Mouse (Mus musculus) fibroblast of lung, adult 2 months (primary cell): Measurements from ENCODE around the gene Gnb1.
"Not testable (repeated sequence)": the region's sequence is repeated elsewhere in the genome, so short reads cannot be mapped to it uniquely, and the experiment has no call there.

Experiments
- DNase-seq: peaks from one replicate; pipeline ENCODE4 v3.0.0-alpha.2; 2011; ENCODE audit warnings: low read depth

The Gnb1 gene

DNA sequence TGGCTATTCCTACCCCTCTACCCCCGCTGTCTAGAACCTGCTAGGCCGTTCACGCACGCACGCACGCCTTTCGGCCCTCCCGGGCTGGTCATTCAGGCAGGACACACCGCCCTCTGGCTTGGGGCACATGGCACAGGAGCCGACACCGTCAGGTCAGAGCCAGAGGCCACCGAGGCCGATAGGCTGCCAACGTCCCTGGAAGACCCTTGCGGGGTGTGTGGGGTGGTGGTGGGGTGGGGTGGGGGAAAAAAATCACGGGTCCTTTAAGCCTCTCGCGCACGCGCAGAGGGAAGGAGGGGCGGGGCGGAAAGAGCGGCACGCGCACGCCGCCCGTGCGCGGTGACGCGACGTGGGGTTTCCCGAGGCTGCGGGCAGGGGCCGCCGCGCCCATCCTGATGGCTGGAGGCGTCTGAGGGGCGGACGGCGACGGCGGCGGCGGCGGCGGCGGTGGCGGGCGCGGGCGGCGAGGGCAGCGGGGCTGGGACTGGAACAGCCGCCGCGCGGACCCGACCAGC, at the start of gene Gnb1:
TSS of gene Gnb1 (plus strand) at position 372 of the 515 bp plus-strand sequence.
- DNase-seq: peak; percentile 54

DNA sequence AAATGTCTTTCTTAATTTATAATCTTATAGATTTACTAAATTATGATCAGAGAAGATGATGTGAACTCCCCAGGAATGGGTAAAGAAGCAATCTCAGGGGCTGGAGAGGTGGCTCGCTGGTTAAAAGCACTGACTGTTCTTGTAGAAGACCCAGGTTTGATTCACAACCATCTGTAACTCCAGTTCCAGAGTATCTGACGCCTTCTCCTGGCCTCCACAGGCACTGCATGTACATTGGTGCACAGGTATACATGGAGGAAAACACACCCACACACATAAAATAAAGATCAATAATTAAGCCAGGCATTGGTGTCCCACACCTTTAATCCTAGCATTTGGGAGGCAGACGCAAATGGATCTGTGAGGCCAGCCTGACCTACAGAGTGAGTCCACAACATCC, 48.4 kb upstream of the Gnb1 start:
- DNase-seq: no peak

DNA sequence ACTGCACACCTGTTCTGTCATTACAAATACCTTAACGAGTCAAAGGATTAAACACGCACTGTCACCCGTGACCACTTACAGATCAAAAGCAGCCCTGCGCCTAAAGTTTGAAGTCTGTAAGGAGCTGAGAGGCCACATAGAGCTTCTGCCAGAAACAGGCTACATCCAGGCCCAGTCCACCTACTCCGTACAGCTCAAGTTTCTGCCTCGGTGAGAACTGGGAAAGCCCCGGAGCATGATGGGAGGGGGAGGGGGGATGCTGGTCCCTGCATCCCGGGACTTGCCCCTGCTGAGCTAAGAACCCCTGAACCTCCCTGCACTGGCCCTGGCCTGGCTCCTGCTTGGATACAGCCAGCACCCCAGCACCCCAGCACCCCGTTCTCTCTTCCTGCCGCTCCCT, 39.6 kb upstream of the Gnb1 start:
- DNase-seq: no peak

DNA sequence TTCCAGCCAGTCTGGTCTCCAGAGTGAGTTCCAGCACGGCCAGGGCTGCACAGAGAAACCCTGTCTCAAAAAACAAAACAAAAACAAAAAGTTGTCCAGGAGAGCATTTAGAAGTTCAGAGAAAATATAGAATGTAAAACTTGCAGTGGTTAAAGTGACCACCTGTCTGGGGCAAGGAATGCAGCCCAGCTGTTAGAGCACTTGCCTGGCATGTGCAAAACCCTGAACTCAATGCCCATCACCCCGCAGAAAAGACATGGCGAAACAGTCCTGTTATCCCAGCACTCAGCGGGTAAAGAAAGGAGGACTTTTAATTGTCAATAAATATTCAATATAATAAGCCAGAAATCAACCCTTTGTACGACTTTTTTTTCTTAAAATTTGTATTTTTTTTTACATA, 32.6 kb upstream of the Gnb1 start:
- DNase-seq: no peak

DNA sequence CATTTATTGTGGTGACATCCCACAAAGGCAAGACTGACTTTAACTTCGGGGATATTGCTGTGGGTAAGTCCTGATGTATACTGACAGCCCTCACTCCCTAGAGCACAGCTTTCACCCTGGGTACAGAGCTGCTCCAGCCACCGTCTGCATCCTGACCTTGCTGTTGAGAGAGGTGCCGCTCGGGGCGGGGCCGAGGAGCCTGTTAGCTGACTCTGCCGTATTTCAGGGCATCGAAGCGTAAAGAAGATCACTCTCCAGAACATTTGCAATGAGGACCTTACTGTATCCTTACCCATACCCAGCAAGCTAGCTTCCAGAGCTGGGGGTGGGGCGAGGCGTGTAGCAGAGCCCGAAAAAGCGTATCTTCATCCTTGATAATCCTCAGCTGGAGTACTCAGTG, 28.1 kb upstream of the Gnb1 start:
- DNase-seq: no peak

DNA sequence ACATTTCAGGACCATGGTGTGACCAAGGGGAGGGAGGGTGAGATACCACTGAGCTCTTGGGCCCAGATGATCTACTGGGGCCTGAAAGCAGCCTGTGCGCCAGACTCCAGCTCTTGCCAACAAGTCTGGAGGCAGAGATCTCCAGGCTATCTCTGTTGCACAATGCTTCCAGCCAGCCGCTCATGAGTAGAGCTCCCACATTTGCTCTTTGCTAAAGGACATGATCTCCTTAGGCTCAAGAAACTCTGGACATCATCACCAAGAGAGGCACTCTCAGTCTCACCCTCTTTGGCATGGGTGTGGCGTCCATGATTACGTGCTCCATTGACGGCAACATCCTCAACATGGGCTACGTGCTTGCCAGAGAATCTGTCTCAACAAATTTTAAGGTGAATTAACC, 27.6 kb upstream of the Gnb1 start:
- no peak for DNase-seq

DNA sequence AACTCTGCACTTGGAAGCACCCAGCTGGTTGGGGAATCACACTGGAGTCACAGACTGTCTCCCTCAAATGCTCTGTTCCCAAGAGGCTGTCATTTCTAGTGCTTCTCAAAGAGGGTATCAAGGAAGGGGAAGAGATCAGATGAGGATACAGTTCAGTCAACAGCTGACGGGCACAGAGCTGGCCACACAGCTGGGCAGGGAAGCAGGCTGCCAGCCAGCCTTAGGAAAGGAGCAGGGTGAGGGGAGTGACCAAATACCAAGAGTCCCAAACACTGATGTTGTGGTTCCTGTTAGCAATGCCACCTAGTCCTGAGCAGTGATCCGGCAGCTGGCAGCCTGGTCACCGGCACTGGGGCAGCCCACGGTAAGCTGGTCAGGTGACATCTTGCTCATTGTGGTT, 27.1 kb upstream of the Gnb1 start:
- no peak for DNase-seq

DNA sequence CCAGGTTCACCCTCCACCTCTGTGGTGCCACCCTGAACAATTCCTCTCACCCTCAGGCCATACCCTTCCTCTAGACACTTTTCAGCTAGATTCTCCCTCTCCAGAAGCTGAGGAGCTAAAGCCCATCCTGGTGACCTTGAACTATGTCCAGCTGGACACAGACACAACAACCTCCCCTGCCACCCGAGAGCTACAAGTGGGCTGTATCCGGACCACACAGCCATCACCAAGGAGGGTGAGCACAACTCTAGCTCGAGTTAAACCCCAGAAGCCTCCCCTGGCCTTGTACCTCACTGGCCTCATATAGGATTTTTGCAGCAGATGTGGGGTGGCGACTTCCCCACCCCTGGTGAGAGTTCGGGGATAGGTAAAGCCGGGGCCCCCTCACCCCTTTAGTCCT, 25.6 kb upstream of the Gnb1 start:
- no peak for DNase-seq

DNA sequence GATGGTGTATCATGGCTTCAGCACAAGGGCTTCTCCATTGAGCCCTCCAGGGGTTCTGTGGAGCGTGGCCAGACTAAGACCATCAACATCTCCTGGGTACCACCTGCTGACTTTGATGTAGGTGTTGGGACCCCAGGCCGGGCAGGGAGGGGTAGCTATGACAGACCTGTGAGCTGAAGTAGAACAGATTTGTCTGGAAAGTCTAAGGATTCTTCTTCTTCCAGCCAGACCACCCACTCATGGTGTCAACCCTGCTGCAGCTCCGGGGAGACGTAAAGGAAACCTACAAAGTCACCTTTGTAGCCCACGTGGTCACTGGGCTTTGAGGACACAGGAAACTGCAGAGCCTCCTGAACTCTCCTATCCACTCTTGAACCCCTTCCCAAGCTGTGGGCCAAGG, 25.1 kb upstream of the Gnb1 start:
- DNase-seq: no peak

DNA sequence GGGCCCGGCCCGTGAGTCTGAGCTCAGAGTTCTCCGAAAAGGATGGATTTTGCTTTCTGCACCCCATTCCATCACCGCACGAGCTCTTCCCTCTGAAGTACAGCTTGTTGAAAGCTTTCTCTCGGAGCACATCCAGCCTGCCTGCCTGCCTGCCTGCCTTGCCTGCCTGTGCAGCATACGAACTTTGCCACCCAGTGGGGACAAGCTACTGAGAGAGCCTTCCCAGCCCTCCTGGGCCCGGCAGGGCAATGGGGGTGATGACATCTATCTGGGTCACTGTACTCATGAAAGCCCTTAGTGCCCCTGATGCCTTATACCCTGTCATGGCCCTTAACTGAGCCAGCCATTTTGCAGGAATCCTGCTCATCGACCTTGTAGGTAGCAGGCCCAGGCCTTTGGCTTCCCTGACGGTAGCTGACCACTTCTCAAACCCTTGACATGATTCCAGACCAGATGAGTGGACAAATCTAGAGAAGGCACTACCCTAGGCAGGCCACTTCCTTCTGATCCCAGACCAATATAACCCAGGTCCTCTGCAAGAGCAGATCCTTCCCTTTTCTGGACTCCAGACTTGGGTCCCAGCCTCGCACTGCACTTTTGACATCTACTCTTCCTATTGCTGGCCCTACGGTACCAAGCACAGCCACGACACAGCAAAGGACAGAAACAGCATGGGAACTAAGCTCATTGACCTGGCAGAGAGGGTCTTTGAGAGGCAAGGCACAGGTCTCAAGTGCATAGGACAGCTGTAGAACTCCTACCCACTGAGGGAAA, 23.7 kb upstream of the Gnb1 start:
- no peak for DNase-seq

DNA sequence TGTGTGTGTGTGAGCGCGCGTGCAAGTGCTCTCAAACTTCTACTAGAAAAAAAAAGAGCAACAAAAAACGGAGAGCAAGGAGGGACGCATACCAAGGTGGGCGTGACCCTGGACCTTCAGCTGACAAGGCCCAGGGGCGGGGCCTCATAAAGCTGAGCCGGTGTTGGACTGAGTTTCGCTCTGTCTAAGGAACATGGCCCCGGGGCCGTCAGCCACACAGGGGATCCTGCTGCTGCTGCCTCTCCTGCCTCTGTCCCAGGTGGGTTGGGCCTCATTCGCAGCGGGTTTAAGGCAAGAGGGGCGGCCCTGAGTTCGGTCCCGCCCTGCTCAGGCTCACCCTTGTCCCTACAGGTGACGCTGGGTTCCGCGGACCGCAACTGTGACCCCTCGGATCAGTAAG, 22.2 kb upstream of the Gnb1 start, which contains the start of gene Tmem52:
TSS of gene Tmem52 (plus strand) at position 163 of the 400 bp plus-strand sequence.
- no peak for DNase-seq

DNA sequence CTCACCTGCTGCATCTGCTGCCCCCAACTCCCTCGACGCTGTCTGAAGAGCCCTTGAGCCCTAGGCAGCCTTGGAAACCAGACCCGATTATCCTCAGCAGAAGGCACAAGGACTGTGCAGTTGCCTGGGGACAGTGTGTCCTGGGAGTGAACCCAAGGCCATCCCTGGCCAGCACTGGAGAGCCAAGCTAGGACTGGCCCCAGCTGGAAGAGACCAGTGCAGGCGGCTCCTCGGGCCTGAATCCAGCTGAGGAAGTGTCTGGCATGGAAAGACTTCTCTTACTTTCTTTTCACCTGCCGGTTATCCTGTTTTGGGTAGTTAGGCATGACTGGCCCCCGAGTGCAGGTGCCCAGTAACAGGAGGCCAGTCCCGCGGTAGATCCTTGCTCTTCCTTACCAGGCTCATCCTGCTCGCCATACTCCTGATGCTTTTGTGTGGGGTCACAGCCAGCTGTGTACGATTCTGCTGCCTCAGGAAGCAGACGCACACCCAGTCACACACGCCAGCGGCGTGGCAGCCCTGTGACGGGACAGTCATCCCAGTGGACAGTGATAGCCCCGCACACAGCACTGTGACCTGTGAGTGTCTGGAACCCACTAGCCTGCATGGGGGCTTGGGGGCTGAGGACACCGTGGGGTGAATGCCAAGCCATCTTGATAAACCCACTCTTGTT, 21.4 kb upstream of the Gnb1 start:
- no peak for DNase-seq

DNA sequence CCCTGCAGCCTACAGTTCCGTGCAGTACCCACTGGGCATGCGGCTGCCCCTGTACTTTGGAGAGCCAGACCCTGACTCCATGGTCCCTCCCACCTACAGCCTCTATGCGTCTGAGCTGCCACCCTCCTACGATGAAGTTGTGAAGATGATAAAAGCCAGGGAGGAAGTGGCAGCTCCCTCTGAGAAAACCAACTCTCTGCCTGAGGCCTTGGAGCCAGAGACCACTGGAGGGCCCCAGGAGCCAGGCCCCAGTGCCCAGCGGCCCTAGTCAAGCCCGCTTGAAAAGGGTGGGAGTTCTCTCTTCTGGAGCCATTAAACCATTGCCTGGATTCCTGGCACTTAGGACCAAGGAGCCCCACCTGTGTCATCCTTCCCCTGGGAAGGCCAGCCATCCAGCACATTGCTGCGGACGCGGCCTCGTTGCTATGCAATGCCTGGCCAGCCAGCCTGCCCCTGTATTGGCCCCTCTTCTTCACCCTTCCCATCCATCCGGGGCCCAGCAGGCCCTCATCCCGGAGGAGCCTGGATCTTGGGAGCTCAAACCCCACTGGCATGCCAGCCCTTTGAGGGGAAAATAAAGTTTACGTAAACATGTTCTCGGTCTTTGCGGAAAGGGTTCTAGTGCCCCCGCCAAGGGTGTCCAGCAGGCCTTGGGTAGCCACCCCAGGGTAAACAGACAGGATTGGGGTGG, 20.8 kb upstream of the Gnb1 start:
- DNase-seq: no peak

DNA sequence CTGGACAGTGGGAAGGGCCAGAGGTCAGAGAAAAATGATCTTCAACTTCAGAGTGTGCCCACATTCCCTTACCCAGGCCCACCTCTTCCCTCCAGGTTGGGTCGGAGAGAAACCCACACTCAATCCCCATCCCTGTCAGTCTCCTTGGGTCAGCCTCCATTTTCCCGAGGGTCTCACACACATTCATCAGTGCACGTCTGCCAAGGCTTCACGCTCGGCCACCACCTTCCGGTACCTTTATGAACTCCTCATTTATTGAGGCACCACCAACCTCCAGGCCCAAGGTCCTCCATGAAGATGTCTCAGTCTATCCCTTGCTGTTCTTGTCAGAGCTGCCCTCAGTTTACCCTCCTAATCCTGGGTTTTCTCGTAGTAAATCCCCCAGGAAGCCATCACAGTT, 20.2 kb upstream of the Gnb1 start:
- DNase-seq: no peak

DNA sequence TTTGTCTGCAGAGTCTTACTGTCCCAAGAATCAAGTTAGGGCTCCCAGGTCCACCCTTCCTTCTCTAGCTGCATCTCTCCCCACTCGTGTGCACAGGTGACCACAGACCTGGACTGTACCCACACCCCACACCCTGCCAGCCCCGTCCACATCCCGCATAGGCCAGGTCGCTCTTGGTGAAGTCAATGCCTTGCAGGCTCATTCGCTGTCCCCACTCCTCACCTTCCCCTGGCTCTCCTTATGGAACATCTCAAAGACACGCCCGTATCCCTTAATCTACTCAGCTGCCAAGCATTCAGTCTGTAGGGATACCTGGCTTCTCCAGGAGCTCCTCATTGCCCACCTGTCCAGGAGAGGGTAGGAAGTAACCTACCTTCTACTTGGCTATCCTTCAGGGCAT, 19.8 kb upstream of the Gnb1 start:
- DNase-seq: no peak

DNA sequence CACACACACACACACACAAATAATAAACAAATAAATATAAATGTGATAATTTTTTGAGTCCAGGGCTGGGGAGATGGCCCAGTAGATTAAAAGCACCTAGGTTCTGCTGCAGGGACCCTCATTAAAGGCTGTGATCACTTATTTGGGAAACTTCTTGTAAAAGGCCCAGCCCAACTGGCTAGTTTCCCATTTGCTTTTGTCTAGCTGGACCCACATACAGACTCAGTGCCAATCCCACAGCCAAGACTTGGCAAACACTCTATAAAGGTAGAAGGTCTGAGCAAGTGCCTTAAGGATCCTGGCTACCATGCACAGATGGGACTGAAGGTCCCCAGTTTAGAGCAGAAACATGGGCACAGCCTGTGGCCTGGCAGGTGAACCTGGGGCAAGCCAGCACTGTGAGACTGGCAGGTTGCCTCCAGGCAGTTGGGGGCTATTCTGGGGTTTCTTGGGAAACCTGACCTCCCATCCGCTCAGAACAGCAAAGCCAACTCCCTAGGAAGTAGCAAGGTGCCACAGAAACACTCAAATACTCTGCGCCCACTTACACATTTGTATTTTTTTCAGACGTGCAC, 18.4 kb upstream of the Gnb1 start:
- DNase-seq: no peak

DNA sequence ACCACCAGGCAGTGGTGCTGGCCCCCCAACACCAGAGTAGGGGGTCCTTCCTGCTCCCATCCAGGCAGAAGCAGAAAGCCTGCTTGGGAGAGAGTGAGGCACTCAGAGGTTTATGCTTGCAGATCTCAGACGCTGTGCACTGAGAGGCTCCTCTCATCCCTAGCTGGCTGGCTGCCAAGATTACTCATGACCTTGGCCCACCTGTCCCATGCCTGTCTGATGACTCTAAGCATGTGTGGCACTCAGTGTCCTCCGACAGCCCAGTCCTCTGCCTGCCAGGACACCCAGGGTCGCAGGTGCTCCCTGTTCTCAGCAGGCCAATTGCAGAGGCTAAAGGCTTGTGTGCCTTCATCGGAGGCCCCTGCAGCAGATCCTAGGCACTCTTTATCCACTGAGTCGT, 17.8 kb upstream of the Gnb1 start:
- no peak for DNase-seq

DNA sequence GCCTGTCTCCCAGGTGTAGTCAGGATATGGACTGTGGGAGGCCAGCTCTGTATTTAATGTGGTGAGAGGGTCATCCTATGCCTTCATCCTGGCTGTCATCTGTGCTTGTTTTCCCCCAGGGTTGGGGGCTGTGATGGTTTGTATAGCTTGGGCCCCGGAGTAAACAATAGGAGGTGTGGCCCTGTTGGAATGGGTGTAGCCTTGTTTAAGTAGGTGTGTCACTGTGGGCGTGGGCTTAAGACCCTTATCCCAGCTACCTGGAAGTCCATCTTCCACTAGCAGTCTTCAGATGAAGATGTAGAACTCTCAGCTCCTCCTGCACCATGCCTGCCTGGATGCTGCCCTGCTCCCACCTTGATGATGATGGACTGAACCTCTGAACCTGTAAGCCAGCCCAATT, 17.4 kb upstream of the Gnb1 start:
- DNase-seq: not testable (repeated sequence)

DNA sequence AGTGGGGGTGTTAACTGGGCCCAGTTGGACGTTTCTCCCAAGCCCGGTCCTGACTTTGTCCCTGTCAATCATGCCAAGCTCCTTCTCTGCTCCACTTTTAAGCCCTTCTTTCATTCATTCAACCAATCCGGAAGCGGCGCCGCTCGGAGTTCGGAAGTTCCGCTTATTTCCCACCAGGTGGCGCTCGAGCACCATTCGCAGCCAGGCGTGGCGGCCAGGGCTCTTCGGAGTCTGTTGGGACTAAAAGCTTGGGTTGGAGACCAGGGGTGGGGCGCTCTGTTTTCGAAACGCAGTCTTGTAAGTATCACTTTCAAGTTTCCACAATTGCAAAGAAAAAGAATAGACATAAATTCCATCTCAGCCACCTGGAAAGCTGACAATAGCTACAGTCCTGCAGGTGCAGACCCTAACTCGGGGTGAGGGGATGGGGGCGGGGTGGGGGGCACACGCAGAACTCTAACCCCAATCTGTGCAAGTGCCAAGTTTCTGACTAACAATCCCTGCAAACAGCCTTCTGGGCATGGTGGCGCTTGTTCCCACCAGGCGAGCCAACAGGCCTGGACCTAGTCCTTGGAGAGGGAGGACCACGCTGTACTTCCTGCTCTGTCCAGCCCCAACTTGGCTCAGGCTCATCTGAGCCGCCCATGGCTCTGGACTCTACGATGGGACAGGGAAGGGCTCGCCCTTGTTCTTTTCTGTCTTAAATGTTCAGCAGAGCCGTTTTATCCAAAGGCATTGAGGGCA, 9.6 kb upstream of the Gnb1 start:
- peak; percentile 70 for DNase-seq

DNA sequence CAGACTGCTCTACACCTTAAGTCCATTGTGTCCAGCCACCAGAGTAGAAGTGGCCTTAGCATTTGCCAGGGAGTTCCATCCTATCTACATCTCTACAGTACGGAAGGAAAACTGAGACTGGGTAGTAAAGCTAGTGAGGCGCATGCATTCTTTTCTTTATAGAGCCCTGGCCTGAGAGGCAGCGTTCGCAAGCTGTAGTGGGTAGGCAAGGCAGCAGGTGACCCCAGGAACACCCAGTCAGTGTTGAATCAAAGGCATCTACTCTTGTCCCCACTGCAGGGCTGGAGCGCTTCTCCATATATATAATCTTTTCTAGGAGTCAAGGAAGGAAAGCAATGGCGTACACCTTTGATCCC, 9.1 kb upstream of the Gnb1 start:
- DNase-seq: no peak

DNA sequence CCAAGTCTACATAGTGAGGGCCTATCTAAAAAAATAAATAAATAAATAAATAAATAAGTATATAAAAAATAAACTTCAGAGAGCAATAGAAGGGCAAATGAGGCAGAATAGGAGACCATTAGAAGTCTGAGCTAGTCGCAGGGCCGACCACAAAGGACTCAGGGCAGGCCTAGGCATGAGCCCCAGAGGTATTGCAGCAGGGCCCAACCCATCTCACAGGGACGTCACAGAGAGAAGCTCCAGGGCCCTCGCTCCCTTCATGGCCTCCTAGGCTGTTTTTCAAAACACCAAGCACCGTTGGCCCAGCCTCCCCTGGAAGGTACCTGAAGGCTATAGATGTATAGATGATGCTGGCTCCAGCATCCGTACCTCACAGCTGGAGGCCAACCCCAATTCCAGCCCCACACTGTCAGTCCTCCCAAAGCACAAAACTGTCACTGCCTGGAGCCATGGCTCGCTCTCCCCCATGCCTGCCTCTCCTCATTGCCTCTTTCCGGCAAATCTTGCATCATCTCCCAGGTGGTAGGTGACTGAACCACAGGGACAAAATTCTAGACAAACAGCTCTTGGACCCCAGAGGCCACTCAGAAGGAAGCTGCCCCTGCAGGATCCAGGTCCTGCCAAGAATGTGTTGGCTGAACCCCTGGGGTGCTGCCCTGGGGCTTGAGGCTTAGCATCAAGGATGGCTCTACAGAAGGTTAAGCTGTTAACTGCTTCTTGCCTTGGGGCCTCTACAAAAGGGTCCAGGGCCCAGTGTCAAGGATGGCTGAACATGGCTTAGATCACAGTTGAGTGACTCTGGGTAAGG, 8.2 kb upstream of the Gnb1 start:
- no peak for DNase-seq
